Mouse (Mus musculus) testis, postnatal 10 days (tissue): ENCODE measurements around the gene Gngt2.
A peak's percentile ranks its signal among the peaks of the same experiment; 100 is the strongest.

Source experiments
- DNase-seq: peaks from one replicate; pipeline ENCODE4 v3.0.0; 2021; ENCODE audit warnings: low spot score

Gngt2 gene

DNA sequence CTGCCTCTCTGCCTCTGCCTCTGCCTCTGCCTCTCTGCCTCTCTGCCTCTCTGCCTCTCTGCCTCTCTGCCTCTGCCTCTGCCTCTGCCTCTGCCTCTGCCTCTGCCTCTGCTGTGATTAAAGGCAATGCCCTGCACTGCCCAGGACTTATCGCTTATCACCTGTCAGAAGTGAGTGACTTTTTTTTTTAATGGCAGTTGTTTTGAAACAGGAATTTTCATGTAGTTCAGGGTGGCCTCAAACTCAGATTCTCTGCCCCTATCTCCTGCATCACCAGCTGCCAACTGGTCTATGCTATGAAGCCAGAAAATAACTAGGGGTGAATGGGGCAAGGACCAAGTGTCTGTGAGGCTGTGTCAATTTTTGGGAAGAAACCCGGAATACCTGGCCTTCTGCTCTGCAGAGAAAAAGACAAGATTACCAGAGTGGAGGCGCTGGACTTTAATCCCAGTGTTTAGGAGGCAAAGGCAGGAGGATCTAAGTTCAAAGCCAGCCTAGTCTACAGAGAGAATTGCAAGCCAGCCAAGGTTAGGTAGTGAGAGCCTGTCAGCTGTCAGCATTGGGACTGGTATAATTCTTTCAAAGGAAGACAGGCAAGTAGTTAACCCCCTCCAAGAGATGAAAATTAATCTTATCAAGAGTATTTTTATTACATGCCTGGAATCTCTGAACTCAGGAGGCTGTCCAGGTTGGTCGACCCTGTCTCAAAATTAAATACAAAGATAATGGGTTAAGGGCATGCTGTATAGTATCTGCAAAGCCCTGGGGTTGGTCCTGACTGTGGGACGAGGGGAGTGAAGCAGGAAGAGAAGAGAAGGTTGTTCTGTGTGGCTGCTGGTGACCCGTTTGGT is 10.5 kb upstream of the Gngt2 start:
- no peak for DNase-seq

DNA sequence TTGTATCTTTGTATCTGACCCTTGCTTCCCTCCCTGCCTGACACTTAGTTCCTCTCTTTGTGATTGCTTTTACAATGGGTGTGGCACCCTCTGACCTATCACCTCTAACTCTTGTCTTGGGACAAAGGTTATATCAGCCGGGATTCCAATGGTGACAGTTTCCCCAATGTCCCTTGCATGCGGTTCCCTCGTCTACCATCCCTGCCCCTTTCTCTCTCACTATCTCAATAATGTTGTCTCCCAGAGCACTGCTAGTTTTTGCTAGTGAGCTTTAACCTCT is 9.9 kb upstream of the Gngt2 start:
- DNase-seq: no peak

DNA sequence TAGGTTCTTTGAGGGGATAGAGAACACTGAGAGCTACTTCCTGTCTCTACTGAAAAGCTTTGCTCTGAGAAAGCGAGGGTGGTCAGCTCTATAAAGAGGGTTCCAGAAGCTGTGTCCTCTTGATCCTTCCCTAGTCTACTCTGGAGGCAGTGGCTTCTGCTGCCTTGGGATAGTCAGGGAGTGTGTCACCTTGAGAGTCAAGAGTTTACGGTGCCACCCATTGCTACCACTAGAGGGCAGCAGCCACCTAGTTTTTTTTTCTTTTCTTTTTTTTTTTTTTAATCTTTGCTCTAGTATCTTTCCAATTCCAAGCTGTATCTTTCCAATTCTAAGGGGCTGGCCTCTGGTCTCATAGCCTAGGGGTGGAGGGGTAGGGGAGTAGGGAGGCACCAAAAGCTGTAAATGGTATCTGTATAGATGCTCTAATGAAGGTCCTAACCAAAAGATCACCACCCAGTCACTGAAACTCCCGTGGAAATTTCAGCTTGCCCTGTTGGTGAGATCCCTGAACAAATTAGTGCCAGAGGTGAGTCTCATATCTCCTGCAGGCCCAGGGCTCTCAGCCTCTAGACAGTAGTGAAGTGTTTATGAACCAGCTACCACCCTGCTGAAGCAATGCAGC is 9.4 kb upstream of the Gngt2 start:
- DNase-seq: peak; percentile 84

DNA sequence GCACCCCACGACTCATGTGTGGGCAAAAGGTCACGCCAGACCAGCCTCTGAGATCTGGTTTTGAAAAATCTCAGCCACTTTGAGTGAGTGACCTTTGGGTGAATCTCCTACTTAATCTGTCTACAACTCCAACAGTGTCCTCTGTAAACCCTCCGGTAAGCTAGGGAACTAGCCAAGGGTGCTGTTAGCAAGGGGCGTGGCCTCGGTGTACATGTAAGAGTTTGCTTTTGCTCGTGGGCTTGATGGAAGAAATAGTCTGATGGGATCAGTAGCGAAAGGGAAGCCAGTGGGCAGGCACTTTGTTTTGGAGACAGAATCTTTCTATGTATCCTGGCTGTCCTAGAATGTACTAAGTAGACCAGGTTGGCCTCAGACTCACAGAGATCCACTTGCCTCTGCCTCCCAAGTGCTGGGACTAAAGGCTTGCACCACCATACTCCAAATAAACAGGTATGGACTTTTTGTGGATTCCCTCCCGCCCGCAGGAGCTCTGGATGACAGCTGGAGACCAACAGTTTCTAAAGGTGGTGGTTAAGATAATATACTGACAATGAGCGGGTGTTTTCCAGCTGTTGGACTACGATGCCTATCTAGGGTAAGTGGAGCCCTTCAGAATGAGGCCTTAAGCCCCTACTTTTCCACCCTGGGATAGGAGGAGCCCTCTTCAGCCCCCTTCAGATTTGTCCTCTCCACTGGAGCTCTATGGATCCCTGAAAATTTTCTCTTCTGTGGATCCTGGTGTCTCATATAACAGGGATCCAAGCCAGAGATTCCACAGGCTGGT is 8.6 kb upstream of the Gngt2 start:
- DNase-seq: no peak

DNA sequence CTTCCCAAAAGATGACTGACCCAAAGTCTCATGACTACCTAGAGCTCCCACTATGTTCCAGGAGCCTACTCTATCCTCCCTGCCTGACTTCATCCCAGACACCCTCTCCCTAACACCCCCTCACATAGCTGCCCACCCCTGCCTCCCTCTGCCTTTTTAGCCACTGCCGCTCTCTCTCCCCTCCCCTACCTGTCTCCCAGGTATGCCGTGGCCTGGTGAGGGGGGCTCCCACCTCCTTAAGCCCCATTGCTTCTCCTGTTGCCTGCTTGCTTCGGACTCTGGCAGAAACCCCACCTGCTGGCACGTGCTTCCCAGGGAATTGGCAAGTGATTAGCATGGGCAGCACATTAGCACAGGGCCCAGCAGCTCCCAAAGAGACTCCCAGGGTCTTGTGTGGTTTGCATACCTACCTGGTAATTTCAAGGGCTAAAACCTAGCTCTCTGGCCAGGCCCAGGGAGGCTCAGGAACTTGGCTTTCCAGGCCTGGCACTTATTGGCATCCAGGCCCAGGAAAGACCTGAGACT is 7.4 kb upstream of the Gngt2 start:
- DNase-seq: no peak

DNA sequence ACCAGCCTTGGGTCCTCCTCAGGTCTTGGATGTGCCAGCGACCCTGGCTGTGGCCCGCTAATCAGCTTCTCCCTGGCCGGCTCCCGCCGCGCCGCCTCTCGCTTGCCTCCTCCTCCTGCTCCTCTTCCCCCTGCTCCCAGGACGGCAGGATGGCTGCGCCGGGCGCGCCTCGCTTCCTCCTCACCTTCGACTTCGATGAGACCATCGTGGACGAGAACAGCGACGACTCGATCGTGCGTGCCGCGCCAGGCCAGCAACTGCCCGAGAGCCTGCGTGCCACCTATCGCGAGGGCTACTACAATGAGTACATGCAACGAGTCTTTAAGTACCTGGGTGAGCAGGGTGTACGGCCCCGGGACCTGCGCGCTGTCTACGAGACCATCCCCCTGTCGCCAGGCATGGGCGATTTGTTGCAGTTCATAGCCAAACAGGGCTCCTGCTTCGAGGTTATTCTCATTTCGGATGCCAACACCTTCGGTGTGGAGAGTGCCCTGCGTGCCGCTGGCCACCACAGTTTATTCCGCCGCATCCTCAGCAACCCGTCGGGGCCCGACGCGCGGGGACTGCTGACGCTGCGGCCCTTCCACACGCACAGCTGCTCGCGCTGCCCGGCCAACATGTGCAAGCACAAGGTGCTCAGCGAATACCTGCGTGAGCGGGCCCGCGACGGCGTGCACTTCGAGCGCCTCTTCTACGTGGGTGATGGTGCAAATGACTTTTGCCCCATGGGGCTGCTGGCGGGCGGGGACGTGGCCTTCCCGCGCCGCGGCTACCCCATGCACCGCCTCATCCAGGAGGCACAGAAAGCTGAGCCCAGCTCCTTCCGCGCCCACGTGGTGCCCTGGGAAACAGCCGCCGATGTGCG is 6.4 kb upstream of the Gngt2 start:
- peak; percentile 58 for DNase-seq

DNA sequence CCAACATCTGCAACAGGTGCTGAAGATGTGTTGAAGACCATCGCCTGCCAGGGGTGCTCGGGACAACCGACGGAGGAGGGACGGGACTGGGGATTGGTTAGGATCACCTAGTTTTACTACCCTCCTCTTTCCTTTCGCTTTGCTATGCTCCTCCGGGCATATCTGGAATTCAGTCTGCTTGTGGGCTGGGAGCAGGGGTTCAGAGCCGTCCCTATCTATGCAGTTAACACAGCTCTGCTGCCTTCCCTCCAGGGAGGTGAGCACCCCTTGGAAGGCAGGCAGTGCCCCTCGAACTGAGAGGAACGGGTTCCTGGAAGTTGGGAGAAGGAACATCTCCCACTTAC is 5.8 kb upstream of the Gngt2 start:
- no peak for DNase-seq

DNA sequence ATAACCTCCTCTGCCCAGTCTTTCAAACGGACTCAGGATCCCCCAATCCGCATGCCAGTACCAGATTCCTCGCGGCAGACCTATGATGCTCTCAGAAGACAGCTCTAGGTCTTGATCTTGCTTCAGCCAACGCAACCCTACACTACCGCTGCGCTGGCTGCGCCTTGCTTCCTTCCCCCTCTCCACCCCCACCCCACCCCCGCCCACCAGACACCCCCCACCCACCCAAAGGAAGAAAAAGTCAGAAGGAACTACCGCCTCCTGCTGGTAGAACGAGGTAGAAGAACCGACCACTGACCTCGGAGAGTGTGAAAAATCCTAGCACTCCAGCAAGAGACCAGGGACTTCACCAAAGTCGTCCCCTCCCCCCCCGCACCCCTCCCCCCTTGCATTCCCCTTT is 5.4 kb upstream of the Gngt2 start:
- DNase-seq: peak; percentile 53

DNA sequence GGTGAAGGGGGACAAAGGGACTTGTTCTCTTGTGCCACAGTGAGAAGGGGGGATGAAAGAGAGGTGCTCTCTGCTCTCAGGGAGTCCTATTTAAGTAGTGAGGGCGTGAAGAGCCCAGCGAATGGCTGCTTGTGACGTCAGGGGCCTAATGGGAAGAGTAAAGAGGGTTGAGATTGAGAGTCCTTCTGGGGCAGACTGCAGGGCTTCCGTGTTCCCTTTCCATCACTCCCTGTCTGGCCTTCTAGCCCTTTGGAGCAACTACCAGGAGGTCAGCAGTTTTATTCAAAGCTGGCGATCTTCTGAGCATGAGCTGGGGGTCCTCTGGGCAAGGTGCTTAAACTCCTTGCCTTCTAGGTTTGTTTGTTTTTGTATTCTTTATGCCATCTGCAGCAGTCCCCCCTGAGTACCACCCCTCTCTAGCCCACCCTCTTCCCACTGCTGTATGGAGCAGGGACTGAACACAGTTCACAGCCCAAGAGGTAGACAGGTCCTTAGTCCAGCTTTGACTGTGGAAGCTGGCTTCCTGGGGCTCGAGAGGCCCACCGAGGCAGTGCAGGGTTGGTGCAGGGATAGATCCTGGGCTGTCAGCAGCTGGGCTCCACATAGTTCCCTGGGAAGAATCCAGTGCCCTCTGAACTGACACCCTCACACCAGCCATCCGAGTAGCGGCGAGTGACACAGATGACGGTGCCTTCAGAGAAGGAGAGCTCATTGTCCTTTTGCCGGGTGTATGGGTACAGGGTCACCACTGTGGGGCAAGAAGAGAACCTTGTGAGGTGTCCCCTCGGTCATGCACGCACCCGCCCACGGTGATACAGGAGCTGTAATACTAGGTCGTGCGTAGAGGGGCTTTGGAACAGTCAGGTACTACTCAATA is 4.6 kb upstream of the Gngt2 start:
- DNase-seq: no peak

DNA sequence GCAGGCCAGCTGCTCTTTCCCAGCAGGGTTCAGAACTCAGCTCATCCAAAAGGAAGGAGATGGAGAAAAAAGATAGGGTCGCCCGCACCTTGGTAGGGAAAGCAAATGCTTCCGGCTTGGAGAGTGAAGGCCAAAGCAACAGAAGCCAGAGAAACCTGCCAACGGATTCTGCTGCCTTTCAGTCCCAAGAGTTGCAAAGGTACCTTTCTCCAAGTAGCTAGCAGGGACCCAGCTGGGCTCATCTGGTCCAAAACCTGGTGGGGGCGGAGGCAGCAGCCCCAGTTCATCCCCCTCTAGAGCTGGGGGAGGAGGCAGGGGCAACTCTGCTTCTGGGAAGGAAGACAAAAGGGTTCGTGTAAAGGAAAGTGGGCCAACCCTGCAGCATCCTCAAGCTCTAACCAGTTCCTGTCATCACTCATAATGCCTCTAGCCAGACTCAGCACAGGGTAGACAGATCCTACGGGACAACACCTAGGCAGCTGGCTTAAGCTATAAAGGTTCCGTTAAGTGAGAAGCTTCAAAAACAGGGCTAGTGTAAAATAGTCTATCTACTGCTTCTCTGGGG is 3.9 kb upstream of the Gngt2 start:
- no peak for DNase-seq

DNA sequence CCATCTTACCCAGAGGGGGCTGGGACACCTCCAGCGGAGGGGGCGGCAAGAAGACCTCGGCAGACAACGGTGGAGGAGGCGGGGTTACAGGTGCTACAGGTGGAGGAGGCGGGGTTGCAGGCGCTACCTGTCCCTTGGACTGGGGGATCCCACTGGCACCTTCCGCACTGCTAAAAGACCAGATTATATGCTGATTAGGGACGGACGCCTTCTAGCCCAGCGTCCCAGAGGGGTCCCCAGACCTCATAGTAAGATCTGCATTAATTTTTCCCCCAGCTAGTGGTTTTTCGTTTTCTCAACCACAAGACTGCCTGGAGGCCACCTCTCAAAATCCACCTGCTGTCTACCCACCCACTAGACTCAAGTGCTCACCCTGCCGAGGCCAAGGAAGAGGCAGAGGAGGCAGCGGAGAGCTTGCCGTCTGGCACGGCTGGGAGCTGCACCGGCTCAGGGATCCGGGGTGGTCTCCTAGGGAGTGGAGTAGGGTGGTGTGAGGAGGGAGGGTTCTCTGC is 3.3 kb upstream of the Gngt2 start:
- no peak for DNase-seq

DNA sequence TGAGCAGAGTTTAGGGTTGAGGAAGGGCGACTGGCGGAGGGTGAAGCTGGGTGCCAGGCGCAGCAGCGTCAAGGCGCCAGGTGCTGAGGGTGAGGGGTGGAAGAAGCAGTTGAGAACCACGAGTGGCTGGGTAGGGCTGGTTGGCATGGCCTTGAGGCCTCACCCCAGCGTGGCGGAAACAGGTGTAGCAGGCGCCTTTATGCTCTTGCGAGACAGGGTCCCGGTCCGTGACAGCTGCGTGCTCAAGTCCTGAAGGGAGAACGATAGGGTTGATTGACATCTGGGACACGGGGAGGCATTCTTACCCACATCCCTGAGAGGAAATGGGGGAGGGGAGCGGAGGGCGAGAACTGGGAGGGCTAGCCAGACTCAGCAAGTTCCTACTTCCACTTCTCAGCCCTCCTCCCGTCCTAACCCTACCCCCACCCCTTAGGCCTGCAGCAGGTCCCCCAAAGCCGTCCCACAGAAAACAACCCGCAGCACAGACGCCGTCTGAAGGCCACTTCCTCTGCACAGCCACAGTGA is 2.8 kb upstream of the Gngt2 start:
- DNase-seq: no peak

DNA sequence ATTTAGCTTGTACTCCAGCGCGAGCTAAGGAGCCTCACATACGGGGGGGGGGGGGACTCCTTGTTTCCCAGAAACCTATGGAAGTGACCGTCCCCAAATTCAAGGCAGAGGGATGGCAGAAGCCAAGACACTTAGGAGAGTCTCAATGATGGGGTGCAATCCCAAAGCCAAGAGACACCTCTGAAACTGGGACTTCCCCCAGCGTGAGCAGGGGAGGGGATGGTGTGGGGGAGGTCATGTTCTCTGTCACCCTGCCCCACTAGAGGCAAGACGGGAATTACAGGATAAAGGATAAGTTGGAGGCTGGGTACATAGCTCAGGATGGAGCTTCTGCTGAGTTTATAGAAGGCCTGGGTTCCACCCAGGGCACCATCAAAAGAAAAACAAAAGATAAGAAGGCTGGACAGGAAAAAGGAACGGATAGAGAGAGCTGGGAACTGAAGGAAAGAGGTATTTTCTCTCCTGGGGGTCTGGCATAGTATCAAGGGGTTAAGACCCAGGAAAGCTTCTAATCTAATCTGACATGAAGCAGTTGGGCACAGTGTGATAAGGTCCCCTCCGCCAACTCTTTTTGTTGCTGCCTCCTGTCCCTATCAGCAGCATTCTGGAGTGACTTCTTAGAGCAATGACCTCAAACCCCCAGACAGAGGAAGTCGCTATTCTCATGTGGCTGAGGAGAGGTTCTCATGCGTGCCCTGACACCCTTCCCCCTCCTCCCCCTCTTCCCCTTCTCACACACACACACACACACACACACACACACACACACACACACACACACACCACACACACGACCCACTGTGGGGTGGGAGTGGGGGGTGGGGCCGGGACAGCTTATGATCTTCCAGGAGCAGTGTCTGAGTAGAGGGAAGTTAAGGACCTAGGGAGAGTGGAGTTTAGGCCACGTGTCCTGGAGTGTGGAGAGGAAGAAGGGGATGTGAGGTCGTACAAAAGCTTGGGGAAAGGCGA is 2.0 kb upstream of the Gngt2 start:
- DNase-seq: no peak

DNA sequence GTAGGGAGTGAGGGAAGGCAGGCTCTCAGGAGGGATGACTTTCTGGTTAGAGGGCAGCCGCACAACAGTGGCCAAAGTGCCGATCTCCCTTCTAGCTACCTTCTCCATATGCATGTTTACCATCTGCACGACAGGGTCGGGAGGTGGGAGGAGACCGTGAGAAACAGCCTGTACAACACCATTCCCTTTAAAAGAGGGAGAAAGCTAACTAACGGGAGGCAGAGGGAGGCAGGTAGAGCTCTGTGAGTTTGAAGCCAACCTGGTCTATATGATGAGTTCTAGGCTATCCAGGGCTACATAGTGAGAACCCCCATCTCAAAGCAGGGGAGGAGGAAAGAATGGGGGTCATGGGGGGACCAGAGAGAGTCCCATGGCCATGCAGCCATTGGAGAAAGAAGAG is 1.2 kb upstream of the Gngt2 start:
- no peak for DNase-seq

DNA sequence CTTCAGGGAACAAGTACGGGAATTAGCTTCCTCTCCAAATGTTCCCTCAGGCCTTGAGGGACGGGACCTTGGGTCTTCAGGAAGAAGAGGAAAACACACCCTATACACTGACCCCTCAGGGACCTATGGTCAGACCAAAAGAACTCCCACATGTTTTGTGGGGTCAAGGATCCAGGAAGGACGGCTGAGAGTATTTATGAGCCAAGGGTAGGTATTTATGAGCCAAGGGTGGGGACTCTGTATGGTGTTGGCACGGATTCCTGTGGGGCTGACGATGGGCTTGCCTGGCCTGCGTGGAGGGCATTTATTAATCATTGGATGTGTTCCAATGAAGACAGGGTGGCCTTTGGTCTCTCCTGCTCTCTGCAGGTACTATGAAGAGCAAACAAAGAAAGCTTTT is 583 bp upstream of the Gngt2 start:
- no peak for DNase-seq

DNA sequence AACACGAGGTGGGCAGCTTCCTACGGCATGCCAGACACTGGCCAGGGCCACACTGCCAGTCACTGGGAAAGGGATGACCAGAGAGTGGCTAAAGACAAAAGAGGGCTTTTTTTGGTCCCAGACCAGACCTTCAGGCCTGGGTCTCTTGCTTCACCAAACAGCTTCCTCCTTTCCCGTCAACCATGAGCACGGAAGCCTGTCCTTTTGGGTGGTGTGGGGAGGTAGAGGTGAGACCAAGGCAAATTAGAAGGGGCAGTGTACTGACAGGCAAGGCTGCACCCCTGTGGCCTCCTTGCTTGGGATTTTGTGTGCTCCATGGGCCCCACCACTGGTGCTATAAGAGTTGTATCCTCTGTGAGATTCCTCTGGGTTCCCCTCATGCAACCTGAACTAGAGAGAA is 1.6 kb downstream of the Gngt2 start:
- no peak for DNase-seq

DNA sequence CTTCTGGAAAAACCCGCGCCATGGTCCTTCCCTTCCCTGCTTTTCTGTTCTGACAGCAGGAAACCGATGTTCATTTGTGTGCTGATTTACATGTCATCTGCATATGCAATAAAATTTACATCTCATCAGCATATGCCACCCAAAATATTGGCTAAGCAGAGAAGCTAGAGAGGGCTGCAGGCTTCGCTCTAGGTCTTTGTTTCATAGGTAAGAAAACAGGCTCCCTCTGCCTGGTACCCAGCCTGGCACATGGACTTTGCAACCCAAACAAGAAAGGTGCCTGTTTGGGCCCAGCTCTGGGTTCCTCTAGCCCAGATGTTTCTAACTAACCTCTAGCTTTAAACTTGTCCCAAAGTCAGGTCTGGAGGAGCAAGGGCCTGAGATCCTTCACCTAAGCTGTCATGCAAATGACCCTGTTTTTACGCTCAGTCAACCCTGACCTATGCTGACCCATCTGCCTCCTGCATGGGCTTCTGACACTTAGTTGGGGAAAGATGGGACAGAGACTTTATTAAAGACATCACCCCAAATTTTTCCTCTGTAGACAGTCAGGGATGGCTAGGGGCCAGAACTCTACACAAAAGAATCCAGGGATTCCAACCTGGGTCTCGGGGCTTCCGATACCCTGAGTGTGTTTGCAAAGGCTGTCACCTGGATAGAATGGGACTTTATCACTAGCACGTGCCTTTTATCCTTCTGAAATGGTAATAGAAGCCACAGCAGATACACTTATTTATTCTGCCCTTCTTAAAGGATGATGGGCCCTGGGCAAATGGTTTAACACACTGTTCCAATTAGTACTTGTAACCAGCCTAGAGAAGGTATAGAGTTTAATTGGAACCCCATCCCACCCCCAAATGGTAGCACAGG is 2.2 kb downstream of the Gngt2 start:
- DNase-seq: no peak
